Mouse (Mus musculus): Measurements from ENCODE around the gene Pabpc1l.
A peak's percentile ranks its signal among the peaks of the same experiment; 100 is the strongest.

DNA sequence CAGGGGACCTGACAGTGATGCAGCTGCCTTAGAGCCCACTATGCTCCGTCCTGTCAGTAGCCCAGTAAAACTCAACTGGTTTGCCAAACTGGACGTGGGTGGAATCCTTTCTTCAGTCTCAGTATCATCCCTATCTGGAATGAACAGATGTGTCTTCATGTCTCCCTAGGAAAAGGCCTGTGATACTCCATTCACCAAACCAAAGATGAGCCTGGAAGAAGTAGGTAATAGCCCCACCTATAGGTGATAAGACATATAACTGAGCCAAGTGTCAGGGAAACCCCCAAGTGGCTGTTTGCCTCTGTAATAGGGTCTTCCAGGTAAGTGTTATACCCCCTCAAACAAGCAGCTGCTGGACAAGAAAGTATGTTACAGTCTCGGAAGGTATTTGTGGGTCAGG lies 6.3 kb upstream of the Pabpc1l start:
- TF ChIP-seq CTCF (IDR thresholded peaks at IDR 0.05; ENCODE audit: extremely low read depth, insufficient read depth, low read length) = peak; percentile 13; the same call in 1 of the 2 replicates
- TF ChIP-seq POLR2A (IDR thresholded peaks at IDR 0.05; ENCODE audit: extremely low read depth, insufficient read depth, low read length) = no peak
